Mouse (Mus musculus): Measurements from ENCODE around the gene Ccdc34.

DNA sequence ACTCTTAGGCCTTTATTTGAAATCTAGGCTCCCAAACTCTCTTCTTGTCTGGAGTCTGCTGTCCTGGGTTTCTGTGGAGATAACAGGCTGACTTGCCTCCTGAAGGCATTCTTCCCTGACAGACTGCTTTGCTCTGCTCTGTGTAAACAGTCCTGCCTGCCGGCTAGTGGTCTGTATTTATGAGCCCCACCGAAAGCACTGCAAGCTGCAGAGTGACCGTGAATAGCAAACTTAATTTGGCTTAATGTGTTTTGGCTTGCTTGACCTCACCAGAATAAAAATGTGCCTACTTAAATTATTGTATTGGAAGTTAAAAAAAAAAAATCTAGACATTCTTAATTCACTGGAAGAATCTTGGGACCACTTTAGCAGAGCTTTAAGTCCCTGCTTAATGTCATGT is 28.4 kb upstream of the Ccdc34 start:
- TF ChIP-seq MAX (IDR thresholded peaks at IDR 0.05; ENCODE audit: low read depth): no peak
- no peak for TF ChIP-seq CEBPB (IDR thresholded peaks at IDR 0.05; ENCODE audit: insufficient read depth, poor library complexity, severe bottlenecking)
- no peak for TF ChIP-seq POLR2A (IDR thresholded peaks at IDR 0.05; ENCODE audit: insufficient read length, low read depth)
- TF ChIP-seq POLR2AphosphoS2 (IDR thresholded peaks at IDR 0.05; ENCODE audit: insufficient read length, low read depth): no peak
- TF ChIP-seq MYOD1 (IDR thresholded peaks at IDR 0.05; ENCODE audit: control insufficient read depth in 1 of 3, insufficient read length in 2 of 3, low read depth in 2 of 3): no peak
- no peak for TF ChIP-seq TCF3 (IDR thresholded peaks at IDR 0.05; ENCODE audit: insufficient read length, low read depth)
- no peak for TF ChIP-seq USF1 (IDR thresholded peaks at IDR 0.05; ENCODE audit: low read depth)
- no peak for TF ChIP-seq E2F4 (IDR thresholded peaks at IDR 0.05; ENCODE audit: insufficient read depth)
- no peak for TF ChIP-seq MYOG (IDR thresholded peaks at IDR 0.05; ENCODE audit: control insufficient read depth in 1 of 3, insufficient read depth in 1 of 3, insufficient read length in 2 of 3, low read depth in 2 of 3)
- no peak for TF ChIP-seq TCF12 (IDR thresholded peaks at IDR 0.05; ENCODE audit: insufficient read depth, poor library complexity, severe bottlenecking)
- no peak for TF ChIP-seq REST (IDR thresholded peaks at IDR 0.05; ENCODE audit: insufficient read depth, insufficient read length)

All from myocyte (in vitro differentiated cells).